Mouse (Mus musculus): ENCODE measurements around the gene Rps10. TPM values are rescaled to one million over a fixed set of nuclear protein-coding genes. Genes with fewer than 3 reads are reported as not detected.

Rps10 gene
- total RNA-seq (2015; ENCODE audit: low replicate concordance) (540 and 553 TPM in 2 replicates), total RNA-seq (2017; ENCODE audit: low replicate concordance) (311 and 359 TPM in 2 replicates)

DNA sequence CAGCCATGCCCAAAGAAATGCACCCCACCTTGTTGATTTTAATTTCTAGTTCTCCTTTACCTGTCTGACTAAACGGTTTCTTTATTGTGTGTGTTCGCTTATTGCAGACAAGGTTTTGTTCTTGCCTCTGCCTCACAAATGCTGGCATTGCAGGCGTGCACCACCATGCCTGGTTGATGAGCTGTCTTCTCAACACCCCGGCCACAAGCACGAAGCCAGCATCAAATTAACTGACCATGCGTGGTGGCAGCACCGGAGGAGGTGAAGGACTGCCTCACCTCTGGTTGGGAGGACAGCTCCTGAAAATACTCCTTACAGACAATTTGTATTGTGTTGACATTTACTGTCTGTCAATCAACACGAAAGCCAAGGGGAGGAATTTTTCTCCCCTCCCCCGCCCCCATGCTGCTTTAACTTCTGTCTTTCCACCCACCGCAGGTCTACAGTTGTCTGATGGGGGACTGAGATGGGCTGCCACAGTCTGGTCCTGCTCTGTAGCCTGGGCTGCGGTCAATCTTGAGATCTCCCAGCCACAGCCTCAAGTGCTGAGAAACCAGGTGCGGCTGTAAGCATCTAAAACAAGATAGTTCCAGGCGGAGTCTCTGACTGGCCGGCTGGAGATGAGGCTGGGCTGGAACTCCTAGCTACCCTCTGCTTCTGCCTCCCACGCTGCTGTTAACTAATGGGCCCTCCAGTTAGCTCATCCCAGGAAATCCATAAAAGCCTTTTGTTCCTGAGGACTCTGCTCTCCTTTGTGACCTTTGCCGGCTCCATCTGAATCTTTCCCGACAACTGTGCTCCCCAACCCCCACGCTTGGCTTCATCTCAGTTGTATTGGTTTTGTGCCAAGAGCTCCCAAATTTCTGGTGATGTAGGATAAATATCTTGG is at the start of gene Rps10:
Gene Rps10, minus strand, starts transcription at position 538 of the 889 bp plus-strand sequence.
- ATAC-seq (replicated peaks; ENCODE audit: low FRiP score, poor library complexity, severe bottlenecking) = no peak

DNA sequence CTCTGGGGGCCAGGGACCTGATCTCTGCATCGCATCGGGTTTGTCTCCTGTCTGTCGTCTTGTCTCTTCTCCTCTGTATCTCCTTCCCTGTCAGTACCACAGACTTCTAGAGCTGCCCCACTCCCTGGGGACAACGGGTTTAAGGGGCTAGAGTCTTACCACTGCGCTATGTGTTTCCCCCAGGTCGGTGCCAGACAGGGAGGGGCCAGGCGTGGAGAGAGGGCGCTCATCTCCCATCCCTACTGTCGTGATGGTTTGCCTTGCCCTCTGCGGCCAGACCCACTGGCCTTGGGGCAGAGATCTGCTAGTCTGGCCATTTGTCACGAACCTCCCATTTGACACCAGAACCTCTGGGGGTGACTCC is 49.1 kb upstream of the Rps10 start:
- no peak for ATAC-seq (replicated peaks; ENCODE audit: low FRiP score, poor library complexity, severe bottlenecking)

DNA sequence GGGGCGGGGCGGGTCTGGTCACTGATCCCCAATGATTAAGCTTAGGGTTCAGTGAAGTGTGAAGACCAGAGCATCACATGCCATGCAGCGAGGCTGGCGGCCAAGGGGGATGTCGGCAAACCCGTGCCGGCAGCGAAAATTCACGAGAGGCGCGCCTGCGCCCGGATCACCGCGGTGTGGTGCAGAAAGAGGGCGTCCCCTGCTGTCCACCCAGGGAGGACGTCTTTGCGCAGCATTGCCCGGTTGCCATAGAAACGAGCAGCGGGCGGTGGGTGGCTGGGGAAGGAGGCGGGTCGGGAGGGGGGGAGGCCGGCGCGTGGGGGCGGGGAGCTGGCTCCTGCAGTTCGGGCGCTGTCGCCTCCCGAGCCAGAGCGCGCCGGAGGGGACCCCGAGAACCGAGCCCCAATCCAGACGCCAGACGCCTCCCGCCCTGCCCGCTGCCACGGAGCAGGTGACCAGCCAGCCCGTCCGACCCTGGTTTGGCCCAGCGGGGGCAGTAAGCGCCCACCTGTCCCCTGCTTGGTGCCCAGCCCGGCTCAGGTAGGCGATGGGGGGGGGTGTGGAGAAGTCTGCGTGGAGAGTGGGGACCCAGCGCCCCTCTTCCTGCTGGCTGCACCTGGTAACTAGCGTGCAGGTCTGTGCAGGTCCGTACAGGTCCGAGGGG is 48.5 kb upstream of the Rps10 start:
- no peak for ATAC-seq (replicated peaks; ENCODE audit: low FRiP score, poor library complexity, severe bottlenecking)

GRCm38 (mm10) chr17:27678924-27679813 is 42.7 kb upstream of the Rps10 start:
- ATAC-seq (replicated peaks; ENCODE audit: low FRiP score, poor library complexity, severe bottlenecking) = no peak

- ATAC-seq (replicated peaks; ENCODE audit: low FRiP score, poor library complexity, severe bottlenecking) = no peak
Measured at GRCm38 (mm10) chr17:27677756-27678155, 41.3 kb upstream of the Rps10 start.

DNA sequence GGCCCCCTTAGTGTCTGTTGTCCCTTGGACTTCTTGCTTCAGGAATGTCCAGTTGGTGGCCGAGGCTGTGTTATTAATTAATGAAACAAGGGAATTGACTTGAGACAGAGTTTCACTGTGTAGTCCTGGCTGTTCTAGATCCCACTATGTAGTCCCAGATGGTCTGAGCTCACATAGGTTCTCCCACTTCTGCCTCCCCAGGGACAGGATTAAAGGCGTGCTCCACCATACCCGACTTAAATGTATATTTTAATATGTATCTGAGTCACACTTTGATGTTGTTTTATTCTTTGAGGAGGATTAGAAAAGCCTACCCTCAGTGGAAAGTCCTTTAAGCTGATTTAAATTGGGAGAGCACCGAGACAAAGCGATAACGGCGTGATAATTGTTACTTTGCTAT is 39.8 kb upstream of the Rps10 start:
- ATAC-seq (replicated peaks; ENCODE audit: low FRiP score, poor library complexity, severe bottlenecking) = no peak

DNA sequence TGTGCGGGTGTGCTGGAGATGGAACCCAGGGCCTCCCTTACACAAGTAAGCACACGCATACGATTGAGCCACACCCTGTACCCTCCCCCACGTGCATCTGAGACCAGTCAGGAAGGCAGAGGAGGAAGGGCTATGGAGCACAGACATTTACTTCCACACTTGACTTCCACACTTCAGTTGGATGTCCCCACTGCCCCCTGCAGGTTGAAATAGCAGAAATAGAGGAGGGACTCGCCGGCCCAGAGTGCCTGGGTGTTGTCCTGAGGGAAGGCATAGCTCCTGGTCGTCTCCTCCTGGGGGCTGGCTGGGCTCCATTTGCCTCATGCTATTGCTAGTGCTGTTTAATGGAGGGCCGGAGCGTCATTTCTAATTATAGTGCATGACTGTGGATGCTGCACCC is 39.0 kb upstream of the Rps10 start:
- ATAC-seq (replicated peaks; ENCODE audit: low FRiP score, poor library complexity, severe bottlenecking) = no peak

GRCm38 (mm10) chr17:27673945-27674344 is 37.5 kb upstream of the Rps10 start:
- ATAC-seq (replicated peaks; ENCODE audit: low FRiP score, poor library complexity, severe bottlenecking) = no peak

DNA sequence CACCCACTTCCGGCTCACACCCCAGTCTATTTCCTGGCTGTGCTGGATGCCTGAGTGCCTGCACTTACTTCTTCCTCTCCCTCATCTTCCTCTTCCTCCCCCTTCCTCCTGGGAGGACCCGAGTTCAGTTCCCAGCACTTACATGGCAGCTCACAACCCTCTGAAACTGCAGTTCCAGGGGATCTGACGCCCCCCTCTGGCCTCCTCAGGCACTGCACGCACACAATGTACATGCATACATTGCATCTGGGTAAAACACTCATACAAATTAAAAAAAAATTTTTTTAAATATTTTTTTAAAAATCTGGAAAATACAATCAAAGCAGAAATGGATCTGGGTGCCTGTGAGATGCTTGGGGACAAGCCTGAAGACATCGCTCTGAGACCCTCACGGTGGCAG is 35.3 kb upstream of the Rps10 start:
- no peak for ATAC-seq (replicated peaks; ENCODE audit: low FRiP score, poor library complexity, severe bottlenecking)

DNA sequence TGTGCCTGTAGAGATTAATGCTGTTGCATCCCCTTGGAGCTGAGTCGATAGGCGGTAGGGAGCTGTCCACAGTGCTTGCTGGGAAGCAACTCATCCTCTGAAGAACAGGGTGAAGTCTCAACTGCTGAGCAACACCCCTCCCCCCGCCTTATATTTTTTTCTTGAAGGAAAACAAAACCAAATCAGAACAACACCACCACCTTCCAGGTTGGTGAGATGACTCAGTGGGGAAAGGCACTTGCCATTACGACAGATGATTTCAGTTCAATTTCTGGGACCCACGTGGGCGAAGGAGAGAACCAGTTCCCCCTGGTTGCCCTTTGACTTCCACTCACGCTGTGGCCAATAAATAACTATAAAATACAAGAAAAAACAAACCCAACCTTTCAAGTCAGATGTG is 22.3 kb upstream of the Rps10 start:
- ATAC-seq (replicated peaks; ENCODE audit: low FRiP score, poor library complexity, severe bottlenecking) = no peak

DNA sequence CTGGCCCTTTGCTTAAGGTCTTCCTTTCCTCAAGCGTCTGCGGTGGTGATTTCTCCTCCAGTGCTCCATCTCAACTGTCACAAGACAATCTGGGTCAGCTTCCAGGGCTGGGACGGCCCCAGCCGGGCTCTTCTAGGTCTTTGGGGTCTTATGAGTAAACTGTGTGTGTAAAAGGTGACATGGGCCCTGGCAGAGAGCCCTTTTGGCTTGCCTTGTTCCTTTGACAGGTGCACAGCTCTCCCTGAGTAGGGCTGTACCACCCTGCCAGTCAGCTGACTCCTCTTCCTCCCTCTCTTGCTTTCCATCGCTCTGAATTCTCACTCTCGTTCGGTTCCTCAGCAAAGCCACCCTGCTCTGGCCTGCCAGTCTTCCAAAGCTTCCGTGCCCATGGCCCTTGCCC is 20.7 kb upstream of the Rps10 start:
- ATAC-seq (replicated peaks; ENCODE audit: low FRiP score, poor library complexity, severe bottlenecking) = no peak

GRCm38 (mm10) chr17:27656414-27656813 is 19.9 kb upstream of the Rps10 start:
- no peak for ATAC-seq (replicated peaks; ENCODE audit: low FRiP score, poor library complexity, severe bottlenecking)

- no peak for ATAC-seq (replicated peaks; ENCODE audit: low FRiP score, poor library complexity, severe bottlenecking)
Measured at GRCm38 (mm10) chr17:27656011-27656399, 19.5 kb upstream of the Rps10 start.

- no peak for ATAC-seq (replicated peaks; ENCODE audit: low FRiP score, poor library complexity, severe bottlenecking)
Measured at GRCm38 (mm10) chr17:27655089-27656010, 18.9 kb upstream of the Rps10 start, which contains the start of gene Pacsin1. Gene Pacsin1, plus strand, starts transcription at chr17:27655509.

DNA sequence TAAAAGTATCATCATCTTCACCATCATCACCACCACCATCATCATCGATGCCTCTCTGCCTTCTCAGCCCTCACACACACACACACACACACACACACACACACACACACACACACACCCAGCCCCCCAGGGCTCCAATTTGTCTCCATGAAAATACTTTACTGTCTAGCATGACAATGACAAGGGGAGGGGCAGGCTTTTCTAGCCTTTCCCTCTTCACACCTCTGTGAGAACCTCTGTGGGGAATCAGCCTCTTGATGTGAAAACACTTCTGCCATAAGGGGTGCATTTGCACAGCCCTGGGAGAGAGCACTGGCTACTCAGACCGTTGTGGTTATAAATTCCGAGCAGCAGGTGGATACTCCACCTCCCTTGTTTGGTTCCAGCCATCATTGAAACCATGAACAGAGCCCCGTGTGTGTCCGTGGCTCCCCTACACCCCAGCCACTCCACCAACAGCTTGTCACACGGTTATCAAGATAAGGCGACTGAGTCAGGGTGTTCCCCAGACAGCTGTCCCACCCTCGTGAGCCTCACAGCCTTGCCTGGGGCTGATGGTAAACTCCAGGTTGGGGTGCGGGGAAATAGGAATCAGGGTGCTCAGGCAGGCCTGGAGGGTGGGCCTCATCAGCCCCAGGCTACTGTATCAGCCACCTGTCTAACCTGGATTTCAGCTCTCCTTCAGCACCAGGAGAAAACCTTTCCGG is 16.9 kb upstream of the Rps10 start:
- no peak for ATAC-seq (replicated peaks; ENCODE audit: low FRiP score, poor library complexity, severe bottlenecking)

DNA sequence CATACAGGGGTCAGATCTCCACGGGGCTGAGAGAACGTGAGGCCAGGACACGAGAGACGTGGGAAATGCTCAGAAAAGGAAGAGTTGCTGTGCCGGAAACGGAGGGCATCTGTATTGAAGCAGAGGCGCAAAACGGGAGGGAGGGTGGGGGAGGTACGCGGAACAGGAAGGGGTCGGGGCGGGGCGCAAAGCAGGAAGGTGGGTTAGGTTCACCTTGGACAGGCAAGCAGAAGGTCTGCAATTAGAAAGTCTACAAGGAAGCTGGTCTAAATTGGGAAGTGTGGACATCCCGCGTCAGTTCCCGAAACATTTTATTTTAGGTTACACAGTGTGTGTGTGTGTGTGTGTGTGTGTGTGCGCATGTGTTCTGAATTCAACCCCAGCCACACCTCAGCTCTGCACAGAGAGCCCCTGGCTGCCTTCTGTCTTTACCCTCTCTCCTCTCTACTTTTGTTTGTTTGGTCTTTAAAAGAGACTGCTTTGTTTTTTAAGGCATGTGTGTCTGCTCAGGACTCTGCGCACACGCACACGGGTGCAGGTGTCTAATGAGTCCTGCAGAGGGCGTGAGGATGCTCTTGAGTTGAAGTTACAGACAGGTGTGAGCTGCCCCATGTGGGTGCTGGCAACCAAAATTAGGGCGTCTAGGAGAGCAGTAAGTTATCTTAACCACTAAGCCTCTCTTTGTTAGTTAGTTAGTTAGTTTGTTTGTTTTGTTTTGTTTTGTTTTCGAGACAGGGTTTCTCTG is 15.7 kb upstream of the Rps10 start:
- ATAC-seq (replicated peaks; ENCODE audit: low FRiP score, poor library complexity, severe bottlenecking) = no peak

GRCm38 (mm10) chr17:27650586-27650985 is 14.1 kb upstream of the Rps10 start:
- ATAC-seq (replicated peaks; ENCODE audit: low FRiP score, poor library complexity, severe bottlenecking) = no peak

- peak; percentile 78 for ATAC-seq (replicated peaks; ENCODE audit: low FRiP score, poor library complexity, severe bottlenecking)
Measured at GRCm38 (mm10) chr17:27650160-27650559, 13.7 kb upstream of the Rps10 start.
